Mouse (Mus musculus): Measurements from ENCODE around the gene Adrb1.
"Not testable (repeated sequence)": the region's sequence is repeated elsewhere in the genome, so short reads cannot be mapped to it uniquely, and the experiment has no call there.

The Adrb1 gene

DNA sequence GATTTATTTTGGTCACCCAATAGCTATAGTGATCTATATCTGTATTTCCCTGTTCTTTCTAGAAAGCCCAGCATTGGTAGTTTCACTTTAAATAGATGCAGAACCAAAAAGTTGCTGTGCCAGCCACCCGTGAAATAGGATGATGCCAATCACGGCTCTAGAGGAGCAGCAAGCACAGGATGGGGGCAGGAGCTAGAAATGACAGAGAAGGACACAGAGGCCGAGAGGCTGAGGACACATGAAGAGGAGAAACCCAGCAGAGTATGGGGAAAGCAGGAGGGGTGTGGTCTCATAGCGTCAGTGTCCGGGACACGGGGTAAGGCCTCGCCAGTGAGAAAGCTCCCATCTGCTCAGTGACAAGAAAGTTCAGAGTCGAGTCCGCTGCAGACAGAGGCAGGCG is 25.9 kb downstream of the Adrb1 start:
- no peak for DNase-seq (ENCODE audit: low read depth, low spot score)

GRCm38 (mm10) chr19:56749343-56749742 is 27.3 kb downstream of the Adrb1 start:
- DNase-seq (ENCODE audit: low read depth, low spot score): no peak

GRCm38 (mm10) chr19:56750709-56751108 is 28.7 kb downstream of the Adrb1 start:
- no peak for DNase-seq (ENCODE audit: low read depth, low spot score)

- DNase-seq (ENCODE audit: low read depth, low spot score): not testable (repeated sequence)
These were observed 32.5 kb downstream of the Adrb1 start for GRCm38 (mm10) chr19:56754456-56754855.

DNA sequence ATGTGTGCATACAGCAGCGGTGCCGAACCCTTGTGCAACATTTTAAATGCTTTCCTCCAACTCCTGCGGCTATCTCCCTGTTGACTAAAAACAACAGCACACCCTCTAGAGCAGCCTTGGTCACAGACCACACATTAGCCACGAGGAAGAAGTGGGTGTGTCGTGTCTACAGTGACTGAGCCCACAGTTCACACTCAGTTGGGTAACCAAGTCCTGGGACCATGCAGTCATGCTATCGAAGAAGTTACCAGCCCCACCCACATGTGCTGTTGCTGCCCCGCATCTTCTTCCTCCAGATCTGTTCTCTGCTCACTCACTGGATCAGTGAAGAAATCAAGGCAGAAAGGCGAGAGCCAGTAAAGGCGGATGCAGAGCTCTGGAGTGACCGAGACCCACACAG is 34.4 kb downstream of the Adrb1 start:
- DNase-seq (ENCODE audit: low read depth, low spot score): no peak

- DNase-seq (ENCODE audit: low read depth, low spot score): no peak
These were observed 36.3 kb downstream of the Adrb1 start for GRCm38 (mm10) chr19:56758311-56758710.

- DNase-seq (ENCODE audit: low read depth, low spot score): no peak
These were observed 37.7 kb downstream of the Adrb1 start for GRCm38 (mm10) chr19:56759740-56760139.

GRCm38 (mm10) chr19:56760306-56760940 is 38.4 kb downstream of the Adrb1 start:
- no peak for DNase-seq (ENCODE audit: low read depth, low spot score)

DNA sequence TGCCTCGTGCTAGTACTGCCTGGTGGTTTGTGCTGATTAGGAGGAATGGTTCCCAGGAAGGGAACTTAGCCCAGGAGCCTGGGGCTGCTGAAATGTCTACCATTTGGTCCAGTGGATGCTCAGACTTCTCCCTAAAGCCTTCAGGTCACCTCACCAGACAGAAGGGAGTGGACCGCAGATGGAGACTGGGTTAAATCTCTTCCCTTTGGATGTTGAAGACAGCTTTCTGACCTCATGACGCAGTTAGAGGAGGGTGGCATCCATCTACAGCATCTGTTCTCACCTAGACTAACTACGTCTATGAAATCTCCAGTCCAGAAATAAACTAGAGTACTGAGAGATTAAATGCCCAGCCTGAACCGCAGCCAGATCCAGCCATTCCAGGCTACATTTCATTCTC is 39.1 kb downstream of the Adrb1 start:
- no peak for DNase-seq (ENCODE audit: low read depth, low spot score)

DNA sequence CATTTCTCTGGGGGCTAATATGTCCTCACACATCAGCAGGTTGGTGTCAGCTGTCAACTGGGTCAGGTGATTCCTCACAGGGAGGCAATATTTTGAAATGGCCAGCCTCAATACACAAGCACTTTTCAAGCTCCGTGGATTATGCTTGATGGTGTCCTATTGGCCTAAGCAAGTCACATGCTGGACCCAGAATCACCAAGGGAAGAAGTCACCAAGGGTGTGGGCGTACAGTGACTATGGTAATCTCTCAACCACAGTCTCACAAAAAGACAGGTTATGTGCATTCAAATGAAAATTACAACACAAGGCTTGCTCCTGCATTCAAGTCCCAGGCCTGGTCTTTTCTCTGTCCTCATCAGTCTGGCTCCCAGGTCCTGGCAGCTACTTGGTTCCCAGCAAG is 39.7 kb downstream of the Adrb1 start:
- no peak for DNase-seq (ENCODE audit: low read depth, low spot score)

DNA sequence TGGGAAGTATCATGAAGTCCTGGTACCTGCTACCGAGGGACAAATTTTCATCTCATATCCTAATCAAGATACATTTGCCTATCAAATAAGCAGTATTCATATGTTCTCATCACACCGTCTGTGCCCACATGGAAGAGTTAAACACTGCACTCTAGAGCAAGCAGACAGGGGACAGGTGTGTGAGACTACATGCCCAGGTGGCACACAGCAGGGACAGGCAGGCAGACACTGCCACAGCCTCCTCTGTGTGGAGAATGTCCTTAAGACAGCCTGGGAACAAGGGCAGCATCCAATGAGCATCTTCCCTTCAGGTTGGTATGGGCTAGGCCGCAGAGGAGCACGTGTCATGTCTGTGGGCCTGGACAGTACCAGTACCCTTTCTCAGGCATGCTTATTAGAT is 40.7 kb downstream of the Adrb1 start:
- DNase-seq (ENCODE audit: low read depth, low spot score): no peak

DNA sequence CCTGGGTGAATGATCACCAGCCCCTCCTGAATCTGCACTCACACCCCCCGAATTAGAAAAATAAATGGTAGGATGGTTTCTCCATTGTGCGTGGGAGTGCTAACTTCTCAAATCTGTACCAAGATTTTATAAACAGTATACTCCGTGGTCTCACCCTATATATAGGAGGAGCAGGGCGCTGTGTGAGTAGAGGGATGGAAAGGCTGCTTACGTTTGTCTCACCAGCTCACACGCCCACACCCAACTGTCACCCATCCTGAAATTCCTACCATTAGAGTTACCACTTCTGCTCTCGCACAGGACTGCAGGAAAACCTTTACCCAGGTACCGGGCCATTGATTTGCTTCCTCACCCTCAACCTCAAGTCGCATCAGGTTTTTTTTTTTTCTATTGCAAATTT is 47.0 kb downstream of the Adrb1 start:
- no peak for DNase-seq (ENCODE audit: low read depth, low spot score)

- peak; percentile 52 for DNase-seq (ENCODE audit: low read depth, low spot score)
These were observed 50.2 kb downstream of the Adrb1 start for GRCm38 (mm10) chr19:56772158-56772557.

DNA sequence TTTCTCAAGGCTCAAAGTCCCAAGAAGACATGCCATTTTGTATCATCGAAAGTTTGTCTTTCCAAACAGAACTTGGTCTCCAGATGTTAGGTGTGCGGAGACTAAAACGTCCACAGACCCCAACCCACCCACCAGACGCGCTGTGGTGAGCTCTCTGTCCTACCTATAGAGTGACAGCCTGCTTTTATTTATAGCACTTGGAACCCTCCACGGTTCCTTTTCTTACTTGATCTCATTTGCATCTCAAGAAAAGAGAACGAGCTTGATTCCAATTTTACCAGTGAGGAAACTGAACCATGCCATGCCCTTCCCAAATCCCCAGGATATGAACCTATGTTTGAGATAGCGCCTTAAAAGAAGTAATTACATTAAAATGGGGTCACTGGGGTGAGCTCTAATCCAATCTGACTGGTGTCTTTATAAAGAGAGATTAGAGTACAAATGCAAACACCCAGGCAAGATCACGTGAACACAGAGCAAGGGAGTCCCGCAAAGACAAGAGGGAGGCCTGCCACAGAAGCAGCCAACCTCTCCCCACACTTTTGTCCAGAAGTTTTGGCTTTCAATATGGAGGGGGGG is 51.5 kb downstream of the Adrb1 start:
- DNase-seq (ENCODE audit: low read depth, low spot score): no peak

DNA sequence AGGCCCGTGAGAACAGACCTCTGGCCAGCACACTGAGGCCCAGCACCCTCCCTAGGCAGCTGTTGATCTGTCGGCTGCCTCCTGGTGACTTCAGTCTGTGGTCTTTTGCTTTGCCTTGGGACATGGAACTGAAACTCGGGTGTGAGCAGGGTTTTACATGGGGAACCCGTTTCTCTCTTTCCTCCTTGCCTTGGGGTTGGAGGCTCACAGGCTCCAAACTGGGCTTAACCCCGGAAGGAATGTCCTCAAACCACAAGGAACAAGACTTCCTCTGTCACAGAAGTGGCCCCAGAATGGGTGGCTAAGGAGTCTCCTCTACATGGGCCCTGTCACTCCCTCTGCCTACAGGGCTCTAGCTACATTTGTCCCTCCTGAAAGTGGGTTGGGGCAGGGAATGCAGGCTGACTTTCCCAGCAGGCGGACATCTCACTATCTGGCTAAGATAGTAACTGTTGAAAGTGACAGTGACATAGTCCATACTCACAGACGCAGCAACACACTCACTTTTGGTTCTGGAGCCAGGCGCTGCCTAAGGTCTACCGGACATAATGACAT is 52.5 kb downstream of the Adrb1 start:
- DNase-seq (ENCODE audit: low read depth, low spot score): no peak

DNA sequence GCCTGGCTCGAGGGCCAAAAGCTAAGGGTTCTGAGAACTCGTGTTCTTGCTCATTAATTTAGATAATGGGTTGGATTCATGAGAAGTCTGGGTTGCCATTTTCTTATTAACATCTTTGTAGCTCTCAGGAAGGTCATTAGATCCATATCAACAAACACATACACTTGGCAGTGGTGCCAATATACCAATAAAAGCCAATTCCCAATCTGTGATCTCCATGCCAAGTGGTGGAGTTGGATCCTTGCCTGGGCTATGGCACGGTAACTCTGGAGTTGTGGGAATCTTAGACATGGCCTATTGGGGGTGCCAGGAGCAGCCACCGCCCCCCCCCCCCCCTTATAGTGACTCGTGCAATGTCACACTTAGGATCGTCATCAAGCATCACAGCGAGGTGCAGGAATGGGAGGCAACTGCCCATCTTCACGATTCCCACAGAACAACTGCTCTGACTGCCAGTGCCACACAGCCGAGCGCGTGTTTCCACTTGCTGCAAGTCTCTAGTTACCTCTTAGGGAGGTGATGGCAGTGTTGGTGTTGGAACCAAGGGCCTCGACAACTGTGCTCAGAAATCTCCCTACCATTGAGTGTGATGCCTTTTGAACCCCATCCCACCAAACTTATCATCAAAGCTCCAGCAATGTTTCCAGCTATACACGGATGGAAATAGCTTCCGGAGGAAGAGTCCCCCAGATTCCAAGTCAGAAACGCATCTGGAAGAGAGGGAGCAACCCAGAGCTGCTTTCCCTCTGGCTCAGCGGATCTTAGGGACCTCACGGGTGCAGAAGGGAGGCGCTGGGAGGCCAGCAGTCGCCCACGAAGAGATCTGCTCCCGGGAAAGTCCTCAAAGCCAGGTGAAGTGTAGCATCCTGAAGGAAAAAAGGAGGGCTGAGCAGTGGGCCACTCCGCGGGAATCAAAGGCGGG is 53.2 kb downstream of the Adrb1 start:
- no peak for DNase-seq (ENCODE audit: low read depth, low spot score)

DNA sequence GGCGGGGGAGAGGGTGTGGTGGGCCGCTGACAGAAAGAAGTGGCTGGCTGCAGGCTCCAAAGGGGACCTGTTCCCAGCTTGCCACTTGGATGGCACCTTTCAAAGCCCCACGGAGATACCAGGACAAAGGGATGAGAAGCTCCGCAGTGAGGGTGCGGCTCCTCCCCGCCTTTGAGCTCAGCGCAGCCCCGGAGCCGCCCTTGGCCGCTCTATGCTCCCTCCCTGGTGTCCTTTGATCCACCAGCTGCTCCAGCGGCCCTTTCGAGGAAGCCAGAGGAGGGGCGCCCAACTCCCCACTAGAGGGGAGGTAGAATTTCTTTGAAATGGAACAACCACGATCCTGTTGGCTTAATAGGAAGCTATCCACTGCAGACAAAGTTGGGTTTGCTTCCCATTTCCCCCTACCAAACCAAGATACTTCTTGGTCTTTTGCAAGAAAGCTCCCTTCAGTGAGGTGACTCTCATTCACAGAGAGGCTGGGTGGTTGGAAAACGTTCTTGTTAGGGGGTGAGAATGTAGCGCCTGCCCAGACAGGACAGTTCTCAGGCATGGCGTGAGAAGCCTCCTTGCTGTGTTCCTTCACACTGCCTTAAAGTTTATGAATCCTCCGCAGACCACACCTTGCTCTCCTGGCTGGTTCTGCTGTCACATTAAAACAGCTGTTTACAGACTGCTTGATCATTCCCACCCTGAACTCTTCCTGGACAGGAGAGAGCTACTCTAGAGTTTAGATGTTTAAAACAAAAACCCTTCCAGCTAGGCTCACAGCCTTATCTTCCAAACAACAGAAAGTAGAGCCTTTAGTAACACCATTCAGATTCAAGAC is 54.1 kb downstream of the Adrb1 start:
- no peak for DNase-seq (ENCODE audit: low read depth, low spot score)

DNA sequence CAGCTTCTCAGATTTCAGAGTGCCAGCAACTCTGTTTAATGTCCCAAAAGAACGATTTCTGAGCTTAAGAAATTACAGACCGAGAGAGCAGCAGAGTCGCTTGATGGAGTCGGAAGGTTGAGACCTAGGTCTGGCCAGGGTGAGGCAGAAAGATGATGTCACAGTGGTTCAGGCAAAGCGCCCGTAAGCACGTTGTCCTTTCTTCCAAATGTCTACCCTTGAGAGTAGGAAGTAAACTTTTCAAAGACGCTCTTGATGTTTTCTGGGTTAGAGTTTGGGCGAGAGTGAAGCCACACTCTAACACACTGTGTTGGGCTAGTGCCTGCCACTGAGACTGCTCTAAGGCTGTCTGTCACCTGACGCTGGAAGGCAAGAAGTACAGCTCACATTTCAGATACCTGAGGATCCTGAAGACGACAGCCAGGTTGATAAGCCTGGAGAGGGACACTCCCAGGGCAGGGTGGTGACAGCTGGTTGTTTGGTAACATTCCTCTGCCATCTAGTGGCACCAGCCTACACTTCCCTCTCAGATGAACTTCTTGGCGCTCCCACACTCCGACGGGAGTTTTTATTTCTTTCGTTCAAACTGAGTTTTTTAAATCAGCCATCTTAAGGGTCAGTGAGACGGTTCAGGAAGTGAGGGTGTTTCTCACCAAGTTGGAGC is 54.9 kb downstream of the Adrb1 start:
- DNase-seq (ENCODE audit: low read depth, low spot score): peak; percentile 67

- DNase-seq (ENCODE audit: low read depth, low spot score): not testable (repeated sequence)
These were observed 56.5 kb downstream of the Adrb1 start for GRCm38 (mm10) chr19:56778532-56778931.
